7 mouse cellular contexts compared by ENCODE assay signal in genomic region chr5:125268033-125268765, GRCm38 (mm10).
A peak's percentile ranks its signal among the peaks of the same experiment; 100 is the strongest.
DNase-seq lines count a peak whose midpoint lies in the region; ATAC-seq and TF ChIP-seq lines count a peak whose summit lies in the region.

No protein-coding gene starts in this region.

- peak; percentile 99 for TF ChIP-seq CTCF in midbrain, postnatal 0 days (IDR thresholded peaks at IDR 0.05)

- peak overlapping the region; percentile 50; the same call in 1 of the 2 replicates for H3K27ac ChIP-seq in embryonic facial prominence, embryonic 12.5 days
- peak overlapping the region; percentile 47; the same call in 1 of the 2 replicates for H3K27ac ChIP-seq in heart, embryonic 10.5 days
- no peak overlapping the region for H3K27ac ChIP-seq in kidney, embryonic 14.5 days (ENCODE audit: low read depth, low read length)
- H3K27ac ChIP-seq in limb, embryonic 15.5 days = peak overlapping the region; percentile 72
- H3K27ac ChIP-seq in midbrain, postnatal 0 days (ENCODE audit: low read depth, low read length) = 0 out of 2 replicates have a peak overlapping the region, but pooled peaks have one; percentile 48

- peak; percentile 24; the same call in 1 of the 2 replicates for ATAC-seq in embryonic facial prominence, embryonic 12.5 days (ENCODE audit: insufficient number of reproducible peaks, insufficient read depth, low FRiP score, low TSS enrichment)
- ATAC-seq in kidney, embryonic 14.5 days (ENCODE audit: low FRiP score, low TSS enrichment) = no peak
- ATAC-seq in limb, embryonic 15.5 days (ENCODE audit: insufficient number of reproducible peaks, low FRiP score, low TSS enrichment, low read depth) = peak; percentile 64
- peak; percentile 47; the same call in 1 of the 2 replicates for ATAC-seq in midbrain, postnatal 0 days (ENCODE audit: low FRiP score)

- no peaks in the 10 kb centered on the region for H3K27me3 ChIP-seq in embryonic facial prominence, embryonic 12.5 days
- no peaks in the 10 kb centered on the region for H3K27me3 ChIP-seq in heart, embryonic 10.5 days (ENCODE audit: insufficient read depth, poor library complexity, severe bottlenecking)
- H3K27me3 ChIP-seq in kidney, embryonic 14.5 days (ENCODE audit: control insufficient read depth, insufficient read depth, low read length) = no peaks in the 10 kb centered on the region
- 0 out of 2 replicates have a peak, but pooled peaks cover 3% of the 10 kb centered on the region for H3K27me3 ChIP-seq in limb, embryonic 15.5 days
- no peaks in the 10 kb centered on the region for H3K27me3 ChIP-seq in midbrain, postnatal 0 days (ENCODE audit: insufficient read depth, low read length)

- WGBS in embryonic facial prominence, embryonic 12.5 days = 8% methylated on average over 10 of the region's 10 CpGs
- 17% methylated on average over 10 of the region's 10 CpGs for WGBS in heart, embryonic 10.5 days
- 21% methylated on average over 10 of the region's 10 CpGs for WGBS in kidney, embryonic 14.5 days
- 9% methylated on average over 10 of the region's 10 CpGs for WGBS in limb, embryonic 15.5 days
- WGBS in midbrain, postnatal 0 days = 17% methylated on average over 10 of the region's 10 CpGs

- no peak overlapping the region for H3K4me3 ChIP-seq in embryonic facial prominence, embryonic 12.5 days
- no peak overlapping the region; the same call in 1 of the 2 replicates for H3K4me3 ChIP-seq in heart, embryonic 10.5 days
- H3K4me3 ChIP-seq in kidney, embryonic 14.5 days (ENCODE audit: low read length) = no peak overlapping the region
- H3K4me3 ChIP-seq in limb, embryonic 15.5 days = 0 out of 2 replicates have a peak overlapping the region, but pooled peaks have one; percentile 5
- no peak overlapping the region for H3K4me3 ChIP-seq in midbrain, postnatal 0 days (ENCODE audit: low read depth, low read length)

- peaks cover 15% of the 10 kb centered on the region for H3K4me1 ChIP-seq in embryonic facial prominence, embryonic 12.5 days
- peaks cover 50% of the 10 kb centered on the region for H3K4me1 ChIP-seq in heart, embryonic 10.5 days
- H3K4me1 ChIP-seq in kidney, embryonic 14.5 days (ENCODE audit: control insufficient read depth, insufficient read depth, low read length) = peaks cover 15% of the 10 kb centered on the region
- peaks cover 59% of the 10 kb centered on the region for H3K4me1 ChIP-seq in limb, embryonic 15.5 days
- H3K4me1 ChIP-seq in midbrain, postnatal 0 days (ENCODE audit: insufficient read depth, low read length) = peaks cover 8% of the 10 kb centered on the region; the same call in 1 of the 2 replicates

- H3K36me3 ChIP-seq in embryonic facial prominence, embryonic 12.5 days = no peaks in the 10 kb centered on the region
- H3K36me3 ChIP-seq in heart, embryonic 10.5 days = no peaks in the 10 kb centered on the region
- no peaks in the 10 kb centered on the region for H3K36me3 ChIP-seq in kidney, embryonic 14.5 days (ENCODE audit: control insufficient read depth, insufficient read depth, low read length)
- no peaks in the 10 kb centered on the region for H3K36me3 ChIP-seq in limb, embryonic 15.5 days
- no peaks in the 10 kb centered on the region for H3K36me3 ChIP-seq in midbrain, postnatal 0 days (ENCODE audit: insufficient read depth, low read length)

- peak; percentile 75 for DNase-seq in adrenal gland, postnatal 25 days
- DNase-seq in heart, embryonic 10.5 days (ENCODE audit: low spot score) = peak; percentile 84
- peak; percentile 84 for DNase-seq in midbrain, postnatal 0 days (ENCODE audit: low spot score)
- DNase-seq in spleen, postnatal 4 days (ENCODE audit: low spot score in 2 of 2) = peak; percentile 61 to 88

- H3K4me2 ChIP-seq in embryonic facial prominence, embryonic 12.5 days (replicated peaks) = no peak overlapping the region
- peak overlapping the region; percentile 43; the same call in 1 of the 2 replicates for H3K4me2 ChIP-seq in kidney, embryonic 14.5 days (replicated peaks; ENCODE audit: low read depth, low read length)
- H3K4me2 ChIP-seq in limb, embryonic 15.5 days = 0 out of 2 replicates have a peak overlapping the region, but pooled peaks have one; percentile 32
- H3K4me2 ChIP-seq in midbrain, postnatal 0 days (ENCODE audit: low read depth, low read length, poor library complexity, severe bottlenecking) = peak overlapping the region; percentile 43; the same call in 1 of the 2 replicates

- no peak overlapping the region for H3K9ac ChIP-seq in embryonic facial prominence, embryonic 12.5 days
- H3K9ac ChIP-seq in kidney, embryonic 14.5 days (ENCODE audit: low read depth, low read length) = no peak overlapping the region
- H3K9ac ChIP-seq in limb, embryonic 15.5 days = no peak overlapping the region
- 0 out of 2 replicates have a peak overlapping the region, but pooled peaks have one; percentile 10 for H3K9ac ChIP-seq in midbrain, postnatal 0 days (replicated peaks; ENCODE audit: low read length, poor library complexity, severe bottlenecking)

- no peaks in the 10 kb centered on the region for H3K9me3 ChIP-seq in embryonic facial prominence, embryonic 12.5 days
- H3K9me3 ChIP-seq in heart, embryonic 10.5 days = no peaks in the 10 kb centered on the region
- no peaks in the 10 kb centered on the region for H3K9me3 ChIP-seq in kidney, embryonic 14.5 days (ENCODE audit: control insufficient read depth, low read length)
- H3K9me3 ChIP-seq in limb, embryonic 15.5 days = no peaks in the 10 kb centered on the region
- H3K9me3 ChIP-seq in midbrain, postnatal 0 days (ENCODE audit: low read length) = no peaks in the 10 kb centered on the region
